Mouse (Mus musculus): ENCODE measurements around the gene Arrdc2.

Arrdc2 gene

GRCm38 (mm10) chr8:70787051-70787445, 52.5 kb downstream of the Arrdc2 start:
- no peak for DNase-seq (ENCODE audit: low spot score)

- no peak for DNase-seq (ENCODE audit: low spot score)
Observed at GRCm38 (mm10) chr8:70786291-70787050, 53.0 kb downstream of the Arrdc2 start.
